Mouse (Mus musculus) spleen, embryonic (tissue): ENCODE measurements around the gene Fam222a.

Source experiments
- CTCF ChIA-PET: fragments of 350-600 bp; sonication (Branson Sonifier 250); formaldehyde crosslinking; loops from one replicate; lab custom pipeline; 2022; lab: Charles Lee

Fam222a gene

GRCm38 (mm10) chr5:114651002-114651401, 83.2 kb downstream of the Fam222a start:
- CTCF ChIA-PET: interaction anchor here (0.7 to 1.0 kb wide), 2 partner anchors 12 to 17 kb away, joined by 4 to 6 read pairs; no protein-coding TSS in a partner anchor

DNA sequence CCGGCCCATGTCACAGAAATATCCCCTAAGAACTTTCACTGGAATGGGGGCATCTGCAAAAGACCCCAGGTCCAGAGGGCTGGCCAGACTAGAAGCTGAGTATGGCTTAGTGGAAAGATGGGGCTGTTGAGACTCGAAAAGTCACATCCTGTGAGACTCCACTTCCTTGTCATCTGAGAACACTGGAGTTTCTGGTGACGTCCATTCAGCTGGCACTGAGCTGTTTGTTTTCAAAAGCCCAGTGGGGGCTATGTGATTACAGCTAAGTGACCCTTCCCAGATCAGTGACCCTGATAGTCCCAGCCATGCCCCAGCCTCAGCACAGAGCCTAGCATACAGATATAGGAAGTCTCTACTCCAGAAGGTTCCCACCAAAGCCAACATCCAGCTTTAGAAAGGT, 83.6 kb downstream of the Fam222a start:
- CTCF ChIA-PET: no interaction called here

DNA sequence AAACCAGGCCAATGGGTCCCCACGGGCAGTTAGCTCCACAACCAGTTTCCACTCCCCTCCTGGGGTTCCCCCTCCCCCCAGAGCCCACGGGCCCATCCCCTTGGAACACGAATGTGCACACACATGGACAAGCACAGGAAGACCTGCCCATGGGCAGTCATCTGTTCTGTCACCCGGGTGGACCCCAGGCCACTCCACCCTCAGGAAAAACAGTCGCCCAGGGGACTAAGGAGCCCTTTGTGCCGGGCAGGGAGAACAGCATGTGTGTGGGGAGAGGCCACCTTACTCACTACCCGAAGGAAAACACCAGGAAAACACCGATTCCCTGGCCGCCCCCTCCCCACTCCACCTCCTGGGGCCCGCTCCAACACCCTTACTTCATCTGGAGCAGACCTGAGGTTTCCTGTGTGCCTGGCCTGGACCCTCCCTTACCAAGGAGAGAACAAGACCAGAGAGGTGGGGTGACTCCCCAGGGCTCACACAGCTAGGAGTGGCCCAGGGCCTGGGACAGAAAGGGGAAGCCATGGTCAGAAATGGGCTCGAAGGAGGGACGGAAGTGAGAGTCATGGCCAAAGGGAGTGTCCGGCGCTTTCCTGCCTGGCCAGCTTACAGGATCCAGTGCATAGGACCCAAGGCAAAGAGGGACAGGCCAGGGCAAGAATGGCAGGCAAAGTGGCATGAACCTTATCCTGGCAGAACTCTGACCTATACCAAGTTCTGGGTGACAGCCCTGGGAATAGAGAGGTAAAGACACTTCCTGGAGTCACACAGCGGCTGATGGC, 86.0 kb downstream of the Fam222a start:
- CTCF ChIA-PET: no interaction called here

- CTCF ChIA-PET: interaction anchor here (0.6 kb wide), 1 partner anchor 8 kb away, joined by 7 read pairs; no protein-coding TSS in a partner anchor
Observed at GRCm38 (mm10) chr5:114655721-114656120, 87.9 kb downstream of the Fam222a start.

DNA sequence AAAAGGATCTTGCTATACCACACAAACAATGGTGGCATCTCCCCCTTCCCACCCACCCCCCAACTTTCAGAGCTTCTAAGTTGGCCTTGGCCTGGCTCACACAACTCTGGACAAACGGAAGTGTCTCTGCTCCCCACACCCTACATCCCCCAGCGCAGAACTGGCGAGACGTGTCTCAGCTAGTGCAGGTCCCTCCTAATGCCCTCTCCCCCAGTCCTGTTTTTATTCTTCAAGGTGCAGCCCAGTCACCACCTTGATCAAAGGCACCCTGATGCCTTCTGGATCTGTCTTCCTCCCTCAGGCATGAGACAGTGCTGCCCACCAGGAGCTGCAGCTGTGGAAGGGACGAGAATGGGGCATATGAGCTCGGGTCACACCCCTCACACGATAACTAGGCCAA, 88.5 kb downstream of the Fam222a start:
- CTCF ChIA-PET: interaction anchor here (0.6 kb wide), 1 partner anchor 8 kb away, joined by 7 read pairs; no protein-coding TSS in a partner anchor

- CTCF ChIA-PET: no interaction called here
Observed at GRCm38 (mm10) chr5:114657426-114657825, 89.6 kb downstream of the Fam222a start.

DNA sequence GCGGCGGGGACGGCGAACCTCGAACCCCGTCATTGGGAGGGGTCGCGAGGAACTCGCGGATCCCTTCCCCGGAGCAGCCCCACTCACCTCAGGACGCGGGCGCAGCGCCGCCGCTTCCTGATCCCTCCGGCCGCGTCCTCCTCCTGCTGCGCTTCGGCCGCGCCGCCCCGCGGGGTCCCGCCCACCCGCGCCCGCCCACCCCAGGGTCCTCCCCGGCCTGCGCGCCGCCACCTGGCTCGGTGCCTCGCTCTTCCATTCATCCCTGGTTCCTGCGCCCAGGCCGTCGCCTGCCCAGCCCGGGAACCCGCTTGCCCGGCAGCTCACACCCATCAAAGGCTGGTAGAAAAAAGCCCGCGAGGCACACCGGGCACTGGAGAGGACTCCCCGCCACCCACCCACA, 90.4 kb downstream of the Fam222a start, which contains the start of gene Trpv4:
Gene Trpv4 (minus strand): TSS at position 167 of the 400 bp plus-strand sequence.
- CTCF ChIA-PET: no interaction called here

DNA sequence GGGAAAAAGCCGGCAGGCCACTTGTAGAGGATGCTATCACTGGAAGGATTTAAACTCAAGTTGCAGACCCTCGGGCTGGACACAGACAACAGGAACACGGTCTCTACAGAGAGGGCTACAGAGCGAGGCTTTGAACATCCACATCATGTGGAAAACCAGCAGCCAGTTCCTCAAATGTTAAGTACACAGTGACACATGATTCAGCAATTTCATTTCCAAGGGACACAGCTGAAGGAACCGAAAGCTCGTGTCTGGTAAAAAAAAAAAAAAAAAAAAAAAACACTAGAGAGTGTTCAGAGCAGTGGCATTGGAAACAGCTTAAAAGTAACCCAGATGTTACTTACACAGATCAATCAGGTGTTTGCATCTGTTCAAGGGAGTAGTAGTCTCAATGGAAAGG, 93.2 kb downstream of the Fam222a start:
- CTCF ChIA-PET: no interaction called here
